Mouse (Mus musculus): Measurements from ENCODE around the gene Catip. TPM values are rescaled to one million over a fixed set of nuclear protein-coding genes. Genes with fewer than 3 reads are reported as not detected.

The Catip gene
- polyA plus RNA-seq, 1 experiment from 2014 or later, result 0.25 TPM

- H3K36me3 ChIP-seq, result peaks cover 42% of the 10 kb centered on the region
- no peak overlapping the region for H3K4me3 ChIP-seq
- H3K4me2 ChIP-seq (replicated peaks), result no peak overlapping the region
- H3K9ac ChIP-seq, result no peak overlapping the region
- 93% methylated on average over 13 of the region's 13 CpGs for WGBS
- ATAC-seq (ENCODE audit: low FRiP score, low read depth), result no peak
- H3K27me3 ChIP-seq (replicated peaks), result no peaks in the 10 kb centered on the region
- H3K9me3 ChIP-seq, result no peaks in the 10 kb centered on the region
- H3K27ac ChIP-seq, result no peak overlapping the region
- H3K4me1 ChIP-seq, result no peaks in the 10 kb centered on the region
Observed at GRCm38 (mm10) chr1:74351185-74351769, 10.6 kb upstream of the Catip start.

GRCm38 (mm10) chr1:74352532-74353096 lies 9.3 kb upstream of the Catip start:
- no peaks in the 10 kb centered on the region for H3K9me3 ChIP-seq
- peaks cover 42% of the 10 kb centered on the region for H3K36me3 ChIP-seq
- 79% methylated on average over 5 of the region's 5 CpGs for WGBS
- H3K27me3 ChIP-seq (replicated peaks), result no peaks in the 10 kb centered on the region
- no peaks in the 10 kb centered on the region for H3K4me1 ChIP-seq
- H3K9ac ChIP-seq, result no peak overlapping the region
- no peak overlapping the region for H3K4me3 ChIP-seq
- H3K27ac ChIP-seq, result no peak overlapping the region
- ATAC-seq (ENCODE audit: low FRiP score, low read depth), result no peak
- no peak overlapping the region for H3K4me2 ChIP-seq (replicated peaks)

- no peaks in the 10 kb centered on the region for H3K9me3 ChIP-seq
- H3K27me3 ChIP-seq (replicated peaks), result no peaks in the 10 kb centered on the region
- no peak overlapping the region for H3K4me2 ChIP-seq (replicated peaks)
- H3K9ac ChIP-seq, result no peak overlapping the region
- WGBS, result 94% methylated on average over 9 of the region's 9 CpGs
- no peaks in the 10 kb centered on the region for H3K4me1 ChIP-seq
- H3K27ac ChIP-seq, result no peak overlapping the region
- H3K4me3 ChIP-seq, result no peak overlapping the region
- ATAC-seq (ENCODE audit: low FRiP score, low read depth), result no peak
- H3K36me3 ChIP-seq, result peaks cover 42% of the 10 kb centered on the region
Observed at GRCm38 (mm10) chr1:74353453-74354229, 8.3 kb upstream of the Catip start.

GRCm38 (mm10) chr1:74357531-74357930 lies 4.4 kb upstream of the Catip start:
- no peaks in the 10 kb centered on the region for H3K27me3 ChIP-seq (replicated peaks)
- H3K4me3 ChIP-seq, result no peak overlapping the region
- H3K27ac ChIP-seq, result no peak overlapping the region
- no peaks in the 10 kb centered on the region for H3K9me3 ChIP-seq
- H3K36me3 ChIP-seq, result peaks cover 11% of the 10 kb centered on the region
- no peak overlapping the region for H3K4me2 ChIP-seq (replicated peaks)
- ATAC-seq (ENCODE audit: low FRiP score, low read depth), result no peak
- no peak overlapping the region for H3K9ac ChIP-seq
- no peaks in the 10 kb centered on the region for H3K4me1 ChIP-seq

- Histone ChIP-seq H3K4me3 (no peak overlapping the region), H3K27me3 (replicated peaks) (no peaks in the 10 kb centered on the region), H3K4me2 (replicated peaks) (no peak overlapping the region), H3K36me3 (no peaks in the 10 kb centered on the region), H3K4me1 (no peaks in the 10 kb centered on the region), H3K9ac (no peak overlapping the region), H3K27ac (no peak overlapping the region), H3K9me3 (no peaks in the 10 kb centered on the region)
- no peak for ATAC-seq (ENCODE audit: low FRiP score, low read depth)
- 87% methylated on average over 5 of the region's 5 CpGs for WGBS
Observed at GRCm38 (mm10) chr1:74359952-74360517, 1.9 kb upstream of the Catip start.

GRCm38 (mm10) chr1:74362325-74363229 lies 669 bp downstream of the Catip start:
- H3K4me3 ChIP-seq, result no peak overlapping the region
- H3K9ac ChIP-seq, result no peak overlapping the region; the same call in 1 of the 2 replicates
- H3K4me2 ChIP-seq (replicated peaks), result no peak overlapping the region
- H3K36me3 ChIP-seq, result no peaks in the 10 kb centered on the region
- 69% methylated on average over 17 of the region's 17 CpGs for WGBS
- H3K9me3 ChIP-seq, result no peaks in the 10 kb centered on the region
- H3K4me1 ChIP-seq, result no peaks in the 10 kb centered on the region
- no peaks in the 10 kb centered on the region for H3K27me3 ChIP-seq (replicated peaks)
- H3K27ac ChIP-seq, result no peak overlapping the region
- no peak for ATAC-seq (ENCODE audit: low FRiP score, low read depth)

GRCm38 (mm10) chr1:74363437-74363836 lies 1.5 kb downstream of the Catip start:
- H3K4me1 ChIP-seq, result peaks cover 6% of the 10 kb centered on the region; the same call in 1 of the 2 replicates
- no peaks in the 10 kb centered on the region for H3K36me3 ChIP-seq
- H3K9me3 ChIP-seq, result no peaks in the 10 kb centered on the region
- H3K27ac ChIP-seq, result no peak overlapping the region
- H3K9ac ChIP-seq, result no peak overlapping the region
- WGBS, result 71% methylated on average over 5 of the region's 5 CpGs
- H3K27me3 ChIP-seq (replicated peaks), result no peaks in the 10 kb centered on the region
- H3K4me2 ChIP-seq (replicated peaks), result no peak overlapping the region
- no peak for ATAC-seq (ENCODE audit: low FRiP score, low read depth)
- H3K4me3 ChIP-seq, result no peak overlapping the region

GRCm38 (mm10) chr1:74364270-74364669 lies 2.4 kb downstream of the Catip start:
- no peak overlapping the region for H3K4me3 ChIP-seq
- H3K9ac ChIP-seq, result no peak overlapping the region
- H3K36me3 ChIP-seq, result no peaks in the 10 kb centered on the region
- no peak overlapping the region for H3K27ac ChIP-seq
- H3K9me3 ChIP-seq, result no peaks in the 10 kb centered on the region
- no peak for ATAC-seq (ENCODE audit: low FRiP score, low read depth)
- H3K27me3 ChIP-seq (replicated peaks), result no peaks in the 10 kb centered on the region
- no peak overlapping the region for H3K4me2 ChIP-seq (replicated peaks)
- H3K4me1 ChIP-seq, result peaks cover 7% of the 10 kb centered on the region; the same call in 1 of the 2 replicates
- 78% methylated on average over 8 of the region's 8 CpGs for WGBS

GRCm38 (mm10) chr1:74367886-74368645 lies 6.2 kb downstream of the Catip start:
- ATAC-seq (ENCODE audit: low FRiP score, low read depth), result peak; percentile 71; the same call in 1 of the 2 replicates
- peak overlapping the region; percentile 16 for H3K4me3 ChIP-seq
- WGBS, result 19% methylated on average over 34 of the region's 34 CpGs
- no peak overlapping the region for H3K27ac ChIP-seq
- peak overlapping the region; percentile 59 for H3K4me2 ChIP-seq (replicated peaks)
- H3K27me3 ChIP-seq (replicated peaks), result no peaks in the 10 kb centered on the region
- 0 out of 2 replicates have a peak overlapping the region, but pooled peaks have one; percentile 29 for H3K9ac ChIP-seq
- no peaks in the 10 kb centered on the region for H3K36me3 ChIP-seq
- H3K4me1 ChIP-seq, result peaks cover 7% of the 10 kb centered on the region; the same call in 1 of the 2 replicates
- H3K9me3 ChIP-seq, result no peaks in the 10 kb centered on the region

GRCm38 (mm10) chr1:74370040-74370439 lies 8.1 kb downstream of the Catip start:
- ATAC-seq (ENCODE audit: low FRiP score, low read depth), result no peak
- H3K4me1 ChIP-seq, result peaks cover 7% of the 10 kb centered on the region; the same call in 1 of the 2 replicates
- no peak overlapping the region for H3K4me2 ChIP-seq (replicated peaks)
- no peaks in the 10 kb centered on the region for H3K27me3 ChIP-seq (replicated peaks)
- no peak overlapping the region for H3K4me3 ChIP-seq
- 43% methylated on average over 4 of the region's 4 CpGs for WGBS
- no peaks in the 10 kb centered on the region for H3K9me3 ChIP-seq
- H3K9ac ChIP-seq, result no peak overlapping the region
- no peak overlapping the region for H3K27ac ChIP-seq
- H3K36me3 ChIP-seq, result no peaks in the 10 kb centered on the region

GRCm38 (mm10) chr1:74373372-74373771 lies 11.5 kb downstream of the Catip start:
- no peaks in the 10 kb centered on the region for H3K36me3 ChIP-seq
- H3K9me3 ChIP-seq, result no peaks in the 10 kb centered on the region
- no peak for ATAC-seq (ENCODE audit: low FRiP score, low read depth)
- peaks cover 2% of the 10 kb centered on the region; the same call in 1 of the 2 replicates for H3K4me1 ChIP-seq
- H3K27ac ChIP-seq, result no peak overlapping the region
- H3K27me3 ChIP-seq (replicated peaks), result no peaks in the 10 kb centered on the region
- H3K9ac ChIP-seq, result no peak overlapping the region
- H3K4me3 ChIP-seq, result no peak overlapping the region
- WGBS, result 80% methylated on average over 4 of the region's 4 CpGs
- H3K4me2 ChIP-seq (replicated peaks), result no peak overlapping the region

Measured in neural tube, embryonic 12.5 days (tissue).